Mouse (Mus musculus) right cerebral cortex, adult 2 months (tissue): Measurements from ENCODE around the gene Nlrp6.

ENCODE experiments used
- DNase-seq, 2 experiments: peaks; one replicate each; pipeline ENCODE4 v3.0.0; 2021 to 2022; ENCODE audit warnings: low spot score in 2 of 2

The Nlrp6 gene

GRCm38 (mm10) chr7:140912293-140912692 lies 8.4 kb upstream of the Nlrp6 start:
- DNase-seq: peak; percentile 41 to 46

- no peak for DNase-seq
Observed at GRCm38 (mm10) chr7:140912846-140913482, 7.7 kb upstream of the Nlrp6 start.

GRCm38 (mm10) chr7:140914031-140914690 lies 6.5 kb upstream of the Nlrp6 start:
- DNase-seq: no peak

GRCm38 (mm10) chr7:140919911-140920310 lies 791 bp upstream of the Nlrp6 start:
- no peak for DNase-seq

- no peak for DNase-seq
Observed at GRCm38 (mm10) chr7:140921225-140921975, 698 bp downstream of the Nlrp6 start.

- DNase-seq: peak; percentile 31 to 47
Observed at GRCm38 (mm10) chr7:140922398-140923069, 1.8 kb downstream of the Nlrp6 start.

GRCm38 (mm10) chr7:140923070-140923775 lies 2.5 kb downstream of the Nlrp6 start:
- DNase-seq: no peak

- DNase-seq: no peak
Observed at GRCm38 (mm10) chr7:140927181-140927580, 6.5 kb downstream of the Nlrp6 start.

DNA sequence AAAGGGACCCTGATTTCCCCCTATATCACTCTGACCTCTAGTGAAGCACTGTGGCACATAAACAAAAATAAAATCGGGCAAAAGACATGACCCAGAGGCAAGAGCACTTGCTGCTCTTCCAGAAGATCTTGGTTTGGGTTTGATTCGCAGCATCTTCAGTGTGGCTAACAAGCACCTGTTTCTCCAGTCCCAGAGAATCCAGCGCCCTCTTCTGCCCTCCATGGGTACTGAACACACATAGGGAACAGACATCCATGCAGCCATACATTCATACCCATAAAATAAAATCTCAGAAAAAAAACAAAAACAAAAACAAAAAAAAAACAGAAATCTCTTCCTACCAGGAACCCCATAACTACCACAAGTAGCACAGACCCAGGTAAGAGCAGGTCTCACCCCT lies 17.7 kb downstream of the Nlrp6 start:
- no peak for DNase-seq

DNA sequence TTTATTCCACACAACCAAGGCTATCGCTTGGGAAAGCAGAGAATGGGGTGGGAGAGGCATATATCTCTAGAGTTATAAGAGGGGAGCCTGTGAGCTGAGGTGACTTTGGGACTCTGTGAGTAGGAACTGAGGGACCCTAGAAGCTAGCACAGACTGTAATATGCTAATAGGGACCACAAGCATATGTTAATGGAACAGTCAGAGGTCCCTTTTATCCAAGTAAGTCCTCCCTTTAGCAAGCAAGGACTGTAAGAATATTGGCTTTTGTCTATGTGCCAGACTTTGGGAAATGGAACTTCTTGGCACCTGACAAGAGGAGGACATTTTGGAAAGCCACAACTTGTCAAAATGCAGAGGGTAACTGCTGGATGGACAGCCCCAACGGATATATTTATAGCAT lies 18.2 kb downstream of the Nlrp6 start:
- DNase-seq: no peak

- DNase-seq: no peak
Observed at GRCm38 (mm10) chr7:140939669-140940171, 19.0 kb downstream of the Nlrp6 start.

DNA sequence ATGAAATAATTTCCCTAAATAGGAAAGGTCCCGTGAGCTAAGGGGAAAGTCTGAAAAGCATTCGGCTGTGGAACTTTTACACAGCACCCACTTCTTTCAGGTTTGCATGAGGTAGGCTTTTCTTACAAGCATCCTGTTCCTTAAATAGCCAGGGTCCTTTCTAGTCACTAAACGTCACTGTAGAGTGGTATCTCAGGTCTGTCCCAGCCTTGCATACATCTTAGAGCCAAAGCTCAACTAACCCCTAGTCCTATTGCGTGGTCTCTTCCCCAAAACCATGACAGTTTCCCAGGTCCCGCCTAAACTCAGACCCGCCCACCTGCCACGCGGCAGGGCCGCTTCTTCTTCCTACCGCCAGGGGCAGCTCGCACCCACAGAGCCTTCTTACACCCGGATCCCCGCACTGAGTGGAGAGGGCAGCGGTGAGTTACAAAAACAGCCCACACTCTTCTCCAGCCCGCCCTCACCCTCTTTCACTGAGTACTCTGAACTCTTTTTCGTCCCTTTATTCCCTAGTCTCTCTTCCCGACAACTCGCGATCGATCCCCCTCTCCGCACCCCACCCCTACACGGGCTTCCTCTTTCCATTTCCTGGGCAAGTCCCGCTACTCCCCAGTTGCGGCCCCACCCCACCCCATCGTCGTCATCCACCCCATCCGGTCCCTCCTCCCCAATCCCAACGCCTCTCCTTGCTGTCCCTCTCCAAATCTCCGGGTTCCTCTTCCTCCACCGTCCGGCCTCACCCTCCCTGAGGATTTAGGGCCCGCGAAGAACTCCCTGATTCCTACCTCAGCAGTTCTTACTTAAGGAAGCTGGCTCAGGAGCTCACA lies 20.7 kb downstream of the Nlrp6 start, which contains the start of gene Pgghg:
Pgghg (plus strand) TSS at position 170 of the 830 bp plus-strand sequence.
- peak; percentile 49 to 59 for DNase-seq

- DNase-seq: no peak
Observed at GRCm38 (mm10) chr7:140942341-140942740, 21.6 kb downstream of the Nlrp6 start.

DNA sequence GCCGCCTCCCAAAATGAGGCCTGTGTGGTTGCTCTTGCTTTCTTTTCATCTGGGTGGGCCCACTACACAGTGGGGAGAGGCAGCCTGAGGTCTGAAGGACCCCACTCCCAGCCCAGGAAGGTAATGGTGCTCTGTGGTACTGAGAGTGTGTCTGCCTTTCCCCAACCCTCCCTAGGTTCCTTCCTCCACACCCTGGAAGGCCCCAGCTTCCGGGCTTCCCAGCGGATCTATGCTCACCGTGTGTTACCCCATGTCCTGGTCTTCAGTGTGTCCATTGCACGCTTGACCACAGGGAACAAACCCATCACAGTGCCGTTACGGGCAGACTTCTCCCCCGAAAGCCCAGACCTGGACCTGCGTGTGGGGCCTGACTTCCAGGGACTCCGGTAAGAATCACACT lies 22.1 kb downstream of the Nlrp6 start:
- DNase-seq: no peak

- no peak for DNase-seq
Observed at GRCm38 (mm10) chr7:140943356-140943755, 22.7 kb downstream of the Nlrp6 start.

- DNase-seq: no peak
Observed at GRCm38 (mm10) chr7:140944236-140944635, 23.5 kb downstream of the Nlrp6 start.

- no peak for DNase-seq
Observed at GRCm38 (mm10) chr7:140945247-140945646, 24.5 kb downstream of the Nlrp6 start.

DNA sequence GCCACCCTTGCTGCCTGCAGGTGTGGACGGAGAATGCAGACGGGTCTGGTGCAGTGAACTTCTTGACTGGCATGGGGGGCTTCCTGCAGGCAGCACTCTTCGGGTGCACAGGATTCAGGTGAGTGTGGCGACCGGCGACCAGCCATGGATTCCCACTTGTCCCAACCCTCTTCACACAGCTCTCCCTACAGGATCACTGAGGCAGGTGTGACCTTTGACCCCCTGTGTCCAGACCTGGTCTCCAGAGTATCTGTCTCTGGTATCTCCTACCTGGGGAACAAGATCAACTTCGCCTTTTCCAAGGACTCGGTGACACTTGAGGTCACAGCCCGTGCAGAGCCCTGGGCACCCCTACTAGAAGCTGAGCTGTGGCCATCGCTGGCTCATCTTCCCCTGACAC lies 25.6 kb downstream of the Nlrp6 start:
- no peak for DNase-seq

GRCm38 (mm10) chr7:140946980-140947379 lies 26.3 kb downstream of the Nlrp6 start:
- DNase-seq: no peak

DNA sequence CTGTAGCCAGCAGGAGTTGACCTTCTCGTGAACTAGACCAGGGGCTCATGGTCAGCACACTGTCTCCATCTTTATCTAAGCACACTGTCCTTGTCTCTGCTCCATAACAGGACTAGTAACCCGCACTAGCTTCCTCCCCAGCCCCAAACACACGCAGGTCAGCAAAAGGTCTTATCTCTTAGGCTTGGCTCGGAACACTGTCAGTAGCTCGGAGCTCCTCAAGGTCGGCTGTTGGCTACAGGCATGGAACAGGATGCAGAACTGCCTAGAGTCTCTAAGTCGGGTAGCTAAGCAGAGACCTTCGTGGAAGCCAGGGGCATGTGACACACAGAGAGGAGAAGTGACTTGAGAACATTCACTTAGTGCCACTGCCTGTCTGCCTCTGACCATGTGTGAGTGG lies 27.5 kb downstream of the Nlrp6 start:
- DNase-seq: no peak
